Mouse (Mus musculus) heart, embryonic 11.5 days (tissue): Measurements from ENCODE around the gene Bsn. TPM values are rescaled to one million over a fixed set of nuclear protein-coding genes. Genes with fewer than 3 reads are reported as not detected.
A peak's percentile ranks its signal among the peaks of the same experiment; 100 is the strongest.

Experiments
- ATAC-seq: fragments of 200-750 bp; cut with Nextera tagmentation; replicated peaks from 2 replicates; pipeline ENCODE4 v1.8.0; 2017; ENCODE audit warnings: moderate library complexity; ENCODE audit not compliant: insufficient number of reproducible peaks, low FRiP score, low TSS enrichment
- H3K27ac ChIP-seq: fragments of 300-500 bp; sonication (generic); 2 replicates; pipeline ENCODE4 v1.5.1; 2014; ENCODE audit warnings: mild to moderate bottlenecking, low read depth, low read length
- H3K27me3 ChIP-seq: fragments of 300-500 bp; sonication (generic); 2 replicates; pipeline ENCODE4 v1.6.1; 2014; ENCODE audit warnings: mild to moderate bottlenecking, low read length, mixed read lengths; ENCODE audit not compliant: control insufficient read depth, insufficient read depth
- H3K36me3 ChIP-seq: fragments of 300-500 bp; sonication (generic); 2 replicates; pipeline ENCODE4 v1.6.1; 2014; ENCODE audit warnings: mild to moderate bottlenecking, low read length, moderate library complexity, mixed read lengths; ENCODE audit not compliant: control insufficient read depth, insufficient read depth
- H3K4me1 ChIP-seq: fragments of 300-500 bp; sonication (generic); 2 replicates; pipeline ENCODE4 v1.6.1; 2014; ENCODE audit warnings: low read length; ENCODE audit not compliant: control insufficient read depth, insufficient read depth
- H3K4me2 ChIP-seq: fragments of 300-500 bp; sonication (generic); 2 replicates; pipeline ENCODE4 v1.6.1; 2014; ENCODE audit warnings: mild to moderate bottlenecking, moderate library complexity
- H3K4me3 ChIP-seq: fragments of 300-500 bp; sonication (generic); 2 replicates; pipeline ENCODE4 v1.5.1; 2014; ENCODE audit warnings: low read depth, low read length
- H3K9ac ChIP-seq: fragments of 300-500 bp; sonication (generic); 2 replicates; pipeline ENCODE4 v1.6.1; 2014; ENCODE audit warnings: mild to moderate bottlenecking, low read depth, low read length, moderate library complexity
- H3K9me3 ChIP-seq: fragments of 300-500 bp; sonication (generic); replicated peaks from 2 replicates; pipeline ENCODE4 v1.6.1; 2016; ENCODE audit warnings: low read length; ENCODE audit not compliant: control insufficient read depth
- WGBS: fragments of 180-500 bp; shearing (Covaris S2); extraction: QIAGEN DNeasy Blood & Tissue Kit; methylation state at CpG from one replicate; pipeline ENCODE4 v1.1.7; 2014; ENCODE audit not compliant: insufficient replicate concordance; 5-methylcytosine and 5-hydroxymethylcytosine counted together
- polyA plus RNA-seq: library from polyadenylated mRNA; unstranded; fragments of >200 nt; fragmentation: Nextera tagmentation; extraction: Ambion mirVana; gene quantifications from 2 replicates; pipeline ENCODE4 v1.2.1, GENCODE M21; 2014

Gene Bsn
- 0.58 and 0.77 TPM in 2 replicates for polyA plus RNA-seq

GRCm38 (mm10) chr9:108189787-108190679, at the start of gene Bsn:
Bsn (minus strand) TSS chr9:108190384.
- 2% methylated on average over 84 of the region's 91 CpGs for WGBS
- Histone ChIP-seq H3K36me3 (no peaks in the 10 kb centered on the region), H3K9me3 (no peaks in the 10 kb centered on the region), H3K4me2 (peak within 1 kb of the TSS; percentile 84), H3K27ac (no peak within 1 kb of the TSS), H3K27me3 (peaks cover 41% of the 10 kb centered on the region), H3K4me1 (no peaks in the 10 kb centered on the region), H3K9ac (no peak within 1 kb of the TSS), H3K4me3 (peak within 1 kb of the TSS; percentile 52)
- ATAC-seq = no peak; the same call in 1 of the 2 replicates

- Histone ChIP-seq H3K9me3 (no peaks in the 10 kb centered on the region), H3K27ac (peak overlapping the region; percentile 54; the same call in 1 of the 2 replicates)
- ATAC-seq = no peak
These were observed 49.8 kb upstream of the Bsn start for GRCm38 (mm10) chr9:108239951-108240350.

DNA sequence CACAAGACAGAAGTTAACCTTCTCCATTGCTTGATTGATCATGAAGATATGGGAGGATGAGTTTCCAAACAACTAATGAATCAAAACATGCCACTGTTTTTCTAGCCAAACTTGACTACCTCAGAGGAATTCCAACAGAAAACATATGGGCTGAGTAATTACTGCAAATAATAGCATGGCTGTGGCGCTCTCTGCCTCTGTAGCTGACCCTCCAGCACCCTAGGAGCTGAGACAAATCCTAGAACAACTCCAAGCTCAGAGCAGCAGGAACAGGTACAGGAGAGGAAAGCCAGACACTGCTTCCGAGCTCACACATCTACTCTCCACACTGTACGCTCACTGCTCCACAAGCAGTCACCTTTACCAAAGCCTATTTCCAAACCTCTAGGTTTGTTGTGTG, 48.6 kb upstream of the Bsn start:
- no peak overlapping the region for H3K27ac ChIP-seq
- no peaks in the 10 kb centered on the region for H3K9me3 ChIP-seq
- no peaks in the 10 kb centered on the region for H3K36me3 ChIP-seq
- H3K4me3 ChIP-seq = no peak overlapping the region
- no peak overlapping the region for H3K9ac ChIP-seq
- no peak for ATAC-seq
- peaks cover 48% of the 10 kb centered on the region for H3K4me1 ChIP-seq
- H3K27me3 ChIP-seq = no peaks in the 10 kb centered on the region
- 82% methylated on average over 3 of the region's 3 CpGs for WGBS
- H3K4me2 ChIP-seq = no peak overlapping the region

More at GRCm38 (mm10) chr9:108239951-108240350, 49.8 kb upstream of the Bsn start:
- Histone ChIP-seq H3K36me3 (no peaks in the 10 kb centered on the region), H3K4me3 (no peak overlapping the region), H3K9ac (no peak overlapping the region), H3K4me2 (no peak overlapping the region), H3K27me3 (no peaks in the 10 kb centered on the region), H3K4me1 (peaks cover 38% of the 10 kb centered on the region)
- 59% methylated on average over 5 of the region's 5 CpGs for WGBS

DNA sequence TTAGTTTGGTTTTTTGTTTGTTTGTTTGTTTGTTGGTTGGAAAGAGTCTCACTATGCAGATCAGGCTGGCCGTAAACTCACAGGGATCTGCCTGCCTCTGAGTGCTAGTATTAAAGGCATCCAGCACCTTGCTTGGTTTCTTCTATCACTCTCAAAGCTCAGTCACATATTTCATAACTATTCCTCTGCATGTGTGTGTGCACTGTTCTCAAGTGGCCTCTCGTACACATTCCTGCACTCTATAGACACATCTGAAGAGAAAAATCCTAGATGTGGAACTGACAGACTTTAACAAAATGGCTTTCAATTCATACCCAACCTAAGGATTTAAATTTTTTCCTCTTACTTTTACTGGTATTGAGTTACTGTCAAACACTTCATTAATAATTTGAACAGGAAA, 48.2 kb upstream of the Bsn start:
- H3K4me1 ChIP-seq = peaks cover 49% of the 10 kb centered on the region
- H3K36me3 ChIP-seq = no peaks in the 10 kb centered on the region
- no peak for ATAC-seq
- H3K27ac ChIP-seq = no peak overlapping the region
- WGBS = 82% methylated on average over 2 of the region's 2 CpGs
- no peak overlapping the region for H3K4me2 ChIP-seq
- H3K9ac ChIP-seq = no peak overlapping the region
- H3K4me3 ChIP-seq = no peak overlapping the region
- no peaks in the 10 kb centered on the region for H3K27me3 ChIP-seq
- no peaks in the 10 kb centered on the region for H3K9me3 ChIP-seq

DNA sequence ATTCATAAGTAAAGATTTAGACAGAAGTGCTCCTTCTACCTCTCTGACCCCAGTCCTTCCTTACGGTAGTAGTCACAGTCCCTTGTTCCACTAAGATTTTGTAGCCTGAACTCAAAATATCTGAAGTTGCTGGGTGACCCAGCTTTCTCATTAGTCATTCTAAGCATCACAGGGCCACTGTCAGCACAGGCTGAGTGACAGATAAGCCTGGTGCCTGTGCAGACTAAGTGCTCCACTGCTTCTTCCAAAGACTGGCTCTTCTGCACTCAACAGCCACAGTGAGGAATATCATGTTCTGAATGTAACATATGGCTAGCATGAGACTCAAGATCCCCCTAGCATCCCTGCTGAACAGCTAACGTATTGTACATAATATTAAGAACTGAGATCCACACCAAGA, 44.5 kb upstream of the Bsn start:
- H3K4me1 ChIP-seq = peaks cover 43% of the 10 kb centered on the region
- H3K9ac ChIP-seq = no peak overlapping the region
- no peak overlapping the region for H3K4me2 ChIP-seq
- H3K9me3 ChIP-seq = no peaks in the 10 kb centered on the region
- H3K4me3 ChIP-seq = no peak overlapping the region
- 36% methylated on average over 2 of the region's 2 CpGs for WGBS
- no peak for ATAC-seq
- H3K27ac ChIP-seq = peak overlapping the region; percentile 65; the same call in 1 of the 2 replicates
- no peaks in the 10 kb centered on the region for H3K27me3 ChIP-seq
- H3K36me3 ChIP-seq = no peaks in the 10 kb centered on the region

DNA sequence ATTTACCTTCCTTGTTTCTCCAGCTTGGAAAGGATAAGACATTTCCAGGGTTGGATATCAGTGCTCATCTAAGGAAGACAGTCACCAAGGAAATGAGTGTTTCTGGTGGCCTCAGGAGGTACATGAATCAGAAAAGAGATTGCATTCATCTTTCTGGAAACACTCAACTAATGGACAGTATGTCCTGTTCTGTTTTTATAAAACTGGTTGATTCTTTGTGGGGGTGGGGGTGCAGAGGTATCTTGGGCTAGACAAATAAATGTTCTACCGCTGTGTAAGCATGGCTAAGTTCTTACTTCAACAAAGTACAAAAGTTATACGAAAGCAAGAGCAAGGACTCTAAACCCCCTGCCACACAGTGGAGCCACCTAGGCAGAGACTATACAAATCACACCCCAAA, 42.7 kb upstream of the Bsn start:
- Histone ChIP-seq H3K4me1 (peaks cover 39% of the 10 kb centered on the region), H3K4me2 (no peak overlapping the region), H3K9me3 (no peaks in the 10 kb centered on the region), H3K27me3 (no peaks in the 10 kb centered on the region), H3K9ac (no peak overlapping the region), H3K4me3 (no peak overlapping the region), H3K27ac (no peak overlapping the region), H3K36me3 (no peaks in the 10 kb centered on the region; the same call in 1 of the 2 replicates)
- no peak for ATAC-seq
- 85% methylated on average over 2 of the region's 2 CpGs for WGBS

- WGBS = 58% methylated on average over 2 of the region's 2 CpGs
- no peak overlapping the region for H3K9ac ChIP-seq
- ATAC-seq = no peak
- no peaks in the 10 kb centered on the region for H3K9me3 ChIP-seq
- H3K27ac ChIP-seq = no peak overlapping the region; the same call in 1 of the 2 replicates
- H3K36me3 ChIP-seq = no peaks in the 10 kb centered on the region; the same call in 1 of the 2 replicates
- H3K4me1 ChIP-seq = peaks cover 8% of the 10 kb centered on the region; the same call in 1 of the 2 replicates
- no peaks in the 10 kb centered on the region for H3K27me3 ChIP-seq
- H3K4me2 ChIP-seq = no peak overlapping the region
- no peak overlapping the region for H3K4me3 ChIP-seq
These were observed 37.9 kb upstream of the Bsn start for GRCm38 (mm10) chr9:108227911-108228649.

GRCm38 (mm10) chr9:108225166-108225565, 35.0 kb upstream of the Bsn start:
- H3K4me1 ChIP-seq = peaks cover 13% of the 10 kb centered on the region; the same call in 1 of the 2 replicates
- H3K9ac ChIP-seq = no peak overlapping the region
- H3K4me2 ChIP-seq = no peak overlapping the region
- no peaks in the 10 kb centered on the region; the same call in 1 of the 2 replicates for H3K36me3 ChIP-seq
- no peak overlapping the region for H3K27ac ChIP-seq
- H3K27me3 ChIP-seq = no peaks in the 10 kb centered on the region
- ATAC-seq = no peak
- H3K4me3 ChIP-seq = no peak overlapping the region
- H3K9me3 ChIP-seq = no peaks in the 10 kb centered on the region
- WGBS = 77% methylated on average over 2 of the region's 2 CpGs
